Mouse (Mus musculus) forebrain, embryonic 14.5 days (tissue): ENCODE results near the gene Barx1. TPM values are rescaled to one million over a fixed set of nuclear protein-coding genes. Genes with fewer than 3 reads are reported as not detected.

Source experiments
- ATAC-seq: fragments of 200-750 bp; cut with Nextera tagmentation; 2 replicates; pipeline ENCODE4 v1.8.0; 2017; ENCODE audit warnings: mild to moderate bottlenecking, moderate library complexity
- DNase-seq: peaks from one replicate; pipeline ENCODE4 v3.0.0-alpha.2; 2015; ENCODE audit warnings: low spot score
- H3K27ac ChIP-seq: fragments of 300-500 bp; sonication (generic); 2 replicates; pipeline ENCODE4 v1.5.1; 2014; ENCODE audit warnings: low read depth, mild to moderate bottlenecking, control low read depth, low read length, moderate library complexity
- H3K27me3 ChIP-seq: fragments of 300-500 bp; sonication (generic); replicated peaks from 2 replicates; pipeline ENCODE4 v1.6.1; 2014; ENCODE audit warnings: low read length, control low read depth, mixed read lengths; ENCODE audit not compliant: control insufficient read depth, insufficient read depth
- H3K36me3 ChIP-seq: fragments of 300-500 bp; sonication (generic); 2 replicates; pipeline ENCODE4 v1.6.1; 2014; ENCODE audit warnings: low read length, control low read depth; ENCODE audit not compliant: control insufficient read depth, insufficient read depth
- H3K4me1 ChIP-seq: fragments of 300-500 bp; sonication (generic); 2 replicates; pipeline ENCODE4 v1.6.1; 2014; ENCODE audit warnings: antibody characterized with exemption, low read length, control low read depth; ENCODE audit not compliant: control insufficient read depth, insufficient read depth
- H3K4me2 ChIP-seq: fragments of 300-500 bp; sonication (generic); 2 replicates; pipeline ENCODE4 v1.6.1; 2014; ENCODE audit warnings: mild to moderate bottlenecking, control low read depth, low read length
- H3K4me3 ChIP-seq: fragments of 300-500 bp; sonication (generic); 2 replicates; pipeline ENCODE4 v1.5.1; 2014; ENCODE audit warnings: low read depth, low read length, control low read depth
- H3K9ac ChIP-seq: fragments of 300-500 bp; sonication (generic); 2 replicates; pipeline ENCODE4 v1.6.1; 2014; ENCODE audit warnings: mild to moderate bottlenecking, low read length, control low read depth, moderate library complexity
- H3K9me3 ChIP-seq: fragments of 300-500 bp; sonication (generic); replicated peaks from 2 replicates; pipeline ENCODE4 v1.6.1; 2016; ENCODE audit warnings: low read length, control low read depth, mixed read lengths; ENCODE audit not compliant: control insufficient read depth
- WGBS: fragments of 180-500 bp; shearing (Covaris S2); extraction: QIAGEN DNeasy Blood & Tissue Kit; methylation state at CpG from one replicate; pipeline ENCODE4 v1.1.7; 2014; 5-methylcytosine and 5-hydroxymethylcytosine counted together
- polyA plus RNA-seq: library from polyadenylated mRNA; unstranded; fragments of >200 nt; fragmentation: Nextera tagmentation; extraction: Ambion mirVana; gene quantifications from 2 replicates; pipeline ENCODE4 v1.2.1, GENCODE M21; 2014

The Barx1 gene
- polyA plus RNA-seq, 1 experiment from 2014 or later, result not detected

- H3K4me1 ChIP-seq, result no peaks in the 10 kb centered on the region
- peak; percentile 94 for DNase-seq
- ATAC-seq, result peak; percentile 54; the same call in 1 of the 2 replicates
These were observed 23.2 kb upstream of the Barx1 start for GRCm38 (mm10) chr13:48639570-48639969.

GRCm38 (mm10) chr13:48643072-48643471, 19.7 kb upstream of the Barx1 start:
- 84% methylated on average over 6 of the region's 6 CpGs for WGBS
- no peak overlapping the region for H3K27ac ChIP-seq
- no peak for DNase-seq

More at GRCm38 (mm10) chr13:48639570-48639969, 23.2 kb upstream of the Barx1 start:
- Histone ChIP-seq H3K4me3 (no peak overlapping the region), H3K27me3 (no peaks in the 10 kb centered on the region), H3K9me3 (no peaks in the 10 kb centered on the region), H3K27ac (no peak overlapping the region), H3K4me2 (no peak overlapping the region), H3K36me3 (no peaks in the 10 kb centered on the region), H3K9ac (no peak overlapping the region)

GRCm38 (mm10) chr13:48643991-48644390, 18.8 kb upstream of the Barx1 start:
- WGBS, result 85% methylated on average over 3 of the region's 3 CpGs
- no peaks in the 10 kb centered on the region for H3K36me3 ChIP-seq
- H3K4me1 ChIP-seq, result no peaks in the 10 kb centered on the region
- no peak overlapping the region for H3K4me3 ChIP-seq
- no peak overlapping the region for H3K9ac ChIP-seq
- DNase-seq, result no peak
- ATAC-seq, result no peak
- H3K4me2 ChIP-seq, result no peak overlapping the region
- H3K9me3 ChIP-seq, result no peaks in the 10 kb centered on the region
- no peaks in the 10 kb centered on the region for H3K27me3 ChIP-seq
- H3K27ac ChIP-seq, result no peak overlapping the region

More at GRCm38 (mm10) chr13:48643072-48643471, 19.7 kb upstream of the Barx1 start:
- Histone ChIP-seq H3K4me2 (no peak overlapping the region), H3K4me3 (no peak overlapping the region), H3K4me1 (no peaks in the 10 kb centered on the region), H3K36me3 (no peaks in the 10 kb centered on the region), H3K9me3 (no peaks in the 10 kb centered on the region), H3K27me3 (no peaks in the 10 kb centered on the region), H3K9ac (no peak overlapping the region)
- ATAC-seq, result no peak

- H3K27me3 ChIP-seq, result no peaks in the 10 kb centered on the region
- no peaks in the 10 kb centered on the region for H3K4me1 ChIP-seq
- H3K36me3 ChIP-seq, result no peaks in the 10 kb centered on the region
- H3K9me3 ChIP-seq, result no peaks in the 10 kb centered on the region
- DNase-seq (no peak), ATAC-seq (no peak)
- no peak overlapping the region for H3K9ac ChIP-seq
- no peak overlapping the region for H3K27ac ChIP-seq
- no peak overlapping the region for H3K4me2 ChIP-seq
- WGBS, result 89% methylated on average over 4 of the region's 4 CpGs
- no peak overlapping the region for H3K4me3 ChIP-seq
These were observed 16.1 kb upstream of the Barx1 start for GRCm38 (mm10) chr13:48646696-48647095.

- ATAC-seq, result no peak
- no peak overlapping the region for H3K4me3 ChIP-seq
- no peaks in the 10 kb centered on the region for H3K4me1 ChIP-seq
- H3K36me3 ChIP-seq, result no peaks in the 10 kb centered on the region
- H3K27ac ChIP-seq, result no peak overlapping the region
- peak; percentile 50 for DNase-seq
- H3K9ac ChIP-seq, result no peak overlapping the region
- no peaks in the 10 kb centered on the region for H3K9me3 ChIP-seq
- peaks cover 11% of the 10 kb centered on the region; the same call in 1 of the 2 replicates for H3K27me3 ChIP-seq
- 3% methylated on average over 1 of the region's 1 CpGs for WGBS
- H3K4me2 ChIP-seq, result no peak overlapping the region
These were observed 12.2 kb upstream of the Barx1 start for GRCm38 (mm10) chr13:48650615-48651014.

- Histone ChIP-seq H3K27ac (no peak overlapping the region), H3K4me1 (no peaks in the 10 kb centered on the region), H3K27me3 (peaks cover 18% of the 10 kb centered on the region), H3K4me3 (no peak overlapping the region), H3K36me3 (no peaks in the 10 kb centered on the region), H3K9me3 (no peaks in the 10 kb centered on the region), H3K9ac (no peak overlapping the region), H3K4me2 (no peak overlapping the region)
- WGBS, result 70% methylated on average over 6 of the region's 6 CpGs
- ATAC-seq, result no peak
- DNase-seq, result no peak
These were observed 11.4 kb upstream of the Barx1 start for GRCm38 (mm10) chr13:48651132-48652065.

GRCm38 (mm10) chr13:48653788-48654770, 8.7 kb upstream of the Barx1 start:
- Histone ChIP-seq H3K4me2 (no peak overlapping the region), H3K9me3 (no peaks in the 10 kb centered on the region), H3K36me3 (no peaks in the 10 kb centered on the region), H3K27ac (no peak overlapping the region), H3K9ac (no peak overlapping the region), H3K4me1 (no peaks in the 10 kb centered on the region), H3K27me3 (peaks cover 45% of the 10 kb centered on the region), H3K4me3 (no peak overlapping the region)
- DNase-seq, result peak; percentile 85
- 9% methylated on average over 14 of the region's 14 CpGs for WGBS
- ATAC-seq, result peak; percentile 78

GRCm38 (mm10) chr13:48655637-48656036, 7.2 kb upstream of the Barx1 start:
- Histone ChIP-seq H3K9me3 (no peaks in the 10 kb centered on the region), H3K4me2 (no peak overlapping the region), H3K27me3 (peaks cover 60% of the 10 kb centered on the region), H3K9ac (no peak overlapping the region), H3K27ac (no peak overlapping the region), H3K36me3 (no peaks in the 10 kb centered on the region), H3K4me3 (no peak overlapping the region), H3K4me1 (no peaks in the 10 kb centered on the region)
- DNase-seq (peak; percentile 93), ATAC-seq (peak; percentile 65)
- under 1% methylated on average over 8 of the region's 8 CpGs for WGBS
